Mouse (Mus musculus) A20 (cell line): ENCODE results near the gene Wiz.
A peak's percentile ranks its signal among the peaks of the same experiment; 100 is the strongest.

Source experiments
- DNase-seq: peaks from one replicate; pipeline ENCODE4 v3.0.0-alpha.2; 2011; ENCODE audit warnings: low read depth, low spot score

Wiz gene

GRCm38 (mm10) chr17:32349851-32350381 is 39.3 kb downstream of the Wiz start:
- no peak for DNase-seq

GRCm38 (mm10) chr17:32349037-32349732 is 40.1 kb downstream of the Wiz start:
- DNase-seq: peak; percentile 78

DNA sequence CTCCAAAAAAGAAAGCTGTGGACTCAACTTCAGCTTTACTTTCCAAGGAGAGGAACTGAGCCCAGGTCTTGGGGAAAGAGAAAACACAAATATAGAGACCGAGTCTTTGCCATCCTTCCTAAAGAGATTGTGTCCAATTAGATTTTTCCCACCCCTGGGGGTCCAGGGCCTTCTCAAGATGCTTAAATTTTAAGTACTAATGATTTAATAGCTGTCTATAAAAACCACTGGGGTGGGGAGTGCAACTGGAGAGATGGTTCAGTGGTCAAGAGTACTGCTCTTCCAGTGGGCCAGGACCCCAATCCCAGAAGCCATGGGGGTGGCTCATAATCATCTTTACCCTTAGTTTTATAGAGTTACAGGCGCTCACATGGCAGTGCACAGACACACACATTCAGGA is 40.8 kb downstream of the Wiz start:
- DNase-seq: no peak

DNA sequence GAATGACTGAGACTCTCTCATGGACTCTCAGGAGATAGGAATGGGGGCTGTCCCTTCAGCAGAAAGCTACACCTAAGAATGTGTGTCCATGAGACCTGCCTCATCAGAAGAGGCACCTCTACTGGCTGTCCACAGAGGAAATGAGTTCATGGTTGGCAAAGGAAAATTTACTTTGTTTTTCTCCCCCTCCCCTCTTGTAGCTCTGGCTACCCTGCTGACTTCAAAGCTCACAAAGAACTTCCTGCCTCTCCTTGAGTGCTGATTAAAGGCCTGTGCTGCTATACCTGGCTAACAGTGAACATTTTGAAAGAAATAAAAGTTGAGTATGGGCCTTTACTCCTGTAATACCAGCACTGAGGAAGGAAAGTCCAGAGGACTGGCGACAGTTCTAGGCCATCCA is 48.1 kb downstream of the Wiz start:
- DNase-seq: no peak

- DNase-seq: no peak
Observed at GRCm38 (mm10) chr17:32340110-32340509, 49.1 kb downstream of the Wiz start.

DNA sequence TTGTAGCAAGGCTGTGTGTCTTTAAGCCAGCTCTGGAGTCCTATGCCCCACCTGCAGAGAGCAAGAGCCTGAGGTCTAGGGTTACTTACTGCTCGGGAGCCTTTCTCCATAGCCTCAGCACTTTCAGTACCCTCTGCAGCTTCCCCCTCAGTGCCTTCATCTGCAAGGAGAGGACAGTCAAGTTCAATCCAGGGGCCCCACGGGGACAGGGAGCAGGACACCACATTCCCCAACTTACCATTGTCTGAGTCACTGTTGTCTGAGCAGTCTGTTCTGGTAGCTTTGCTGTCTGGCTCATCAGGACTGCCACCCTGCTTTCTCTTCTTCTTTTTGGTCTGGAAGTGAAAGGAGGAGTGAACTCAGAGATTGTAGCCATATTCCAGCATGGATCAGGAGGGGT is 53.4 kb downstream of the Wiz start:
- no peak for DNase-seq

- no peak for DNase-seq
Observed at GRCm38 (mm10) chr17:32334921-32335320, 54.3 kb downstream of the Wiz start.

- no peak for DNase-seq
Observed at GRCm38 (mm10) chr17:32333675-32334303, 55.5 kb downstream of the Wiz start.

DNA sequence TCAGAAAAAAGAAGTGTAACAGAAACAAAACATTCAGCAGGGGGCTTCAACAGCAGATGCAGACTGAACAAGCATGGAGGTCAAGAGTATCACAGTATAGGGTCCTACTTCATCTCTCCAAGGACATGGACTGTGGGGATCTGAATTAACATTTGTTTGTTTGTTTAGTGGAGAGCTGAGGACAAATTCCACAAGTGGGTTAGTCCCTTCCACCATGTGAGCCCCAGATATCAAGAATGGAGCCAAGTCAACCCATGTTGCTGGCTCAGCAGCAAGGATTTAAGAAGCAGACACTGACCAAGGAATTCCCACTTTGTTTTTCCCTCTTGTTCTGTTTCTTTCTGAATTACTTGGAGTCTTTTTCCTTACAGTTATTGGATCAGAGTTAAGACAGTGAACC is 61.7 kb downstream of the Wiz start:
- DNase-seq: no peak

GRCm38 (mm10) chr17:32322809-32323208 is 66.4 kb downstream of the Wiz start:
- DNase-seq: no peak

DNA sequence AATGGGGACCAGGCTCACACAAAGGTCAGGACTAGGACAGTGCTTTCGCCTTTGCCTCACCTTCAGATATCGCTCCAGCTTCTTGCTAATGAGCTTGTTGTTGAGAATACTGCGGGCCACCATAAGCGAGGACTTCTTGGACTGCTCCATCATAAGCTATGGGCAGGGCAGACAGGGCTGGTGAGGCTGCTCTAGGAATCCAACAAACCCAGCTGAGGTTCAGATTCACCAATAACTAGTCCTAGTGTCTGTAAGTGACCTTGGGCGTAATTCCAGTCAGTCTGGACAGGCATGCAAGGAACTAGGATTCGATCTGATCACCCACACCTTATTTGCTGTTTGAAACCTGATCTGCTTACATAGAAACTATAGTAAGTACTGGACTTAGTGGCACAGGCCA is 67.4 kb downstream of the Wiz start:
- no peak for DNase-seq

DNA sequence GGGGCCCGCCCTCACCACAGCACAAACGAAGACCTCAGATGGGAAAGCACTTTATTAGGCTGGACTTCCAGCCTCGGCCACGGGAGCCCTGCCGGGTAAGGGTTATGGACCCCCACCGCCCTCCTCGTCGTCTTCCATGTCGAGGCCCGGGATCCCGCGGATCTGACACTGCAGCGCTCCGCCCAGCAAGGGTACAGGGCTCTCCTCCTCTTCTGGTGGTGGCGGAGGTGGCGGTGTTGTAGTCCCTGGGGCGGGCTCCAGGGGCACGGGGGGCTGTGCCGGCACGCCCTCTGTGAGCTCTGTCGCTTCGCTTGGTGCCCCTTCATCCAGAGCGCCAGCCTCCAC is 67.9 kb downstream of the Wiz start:
- no peak for DNase-seq

DNA sequence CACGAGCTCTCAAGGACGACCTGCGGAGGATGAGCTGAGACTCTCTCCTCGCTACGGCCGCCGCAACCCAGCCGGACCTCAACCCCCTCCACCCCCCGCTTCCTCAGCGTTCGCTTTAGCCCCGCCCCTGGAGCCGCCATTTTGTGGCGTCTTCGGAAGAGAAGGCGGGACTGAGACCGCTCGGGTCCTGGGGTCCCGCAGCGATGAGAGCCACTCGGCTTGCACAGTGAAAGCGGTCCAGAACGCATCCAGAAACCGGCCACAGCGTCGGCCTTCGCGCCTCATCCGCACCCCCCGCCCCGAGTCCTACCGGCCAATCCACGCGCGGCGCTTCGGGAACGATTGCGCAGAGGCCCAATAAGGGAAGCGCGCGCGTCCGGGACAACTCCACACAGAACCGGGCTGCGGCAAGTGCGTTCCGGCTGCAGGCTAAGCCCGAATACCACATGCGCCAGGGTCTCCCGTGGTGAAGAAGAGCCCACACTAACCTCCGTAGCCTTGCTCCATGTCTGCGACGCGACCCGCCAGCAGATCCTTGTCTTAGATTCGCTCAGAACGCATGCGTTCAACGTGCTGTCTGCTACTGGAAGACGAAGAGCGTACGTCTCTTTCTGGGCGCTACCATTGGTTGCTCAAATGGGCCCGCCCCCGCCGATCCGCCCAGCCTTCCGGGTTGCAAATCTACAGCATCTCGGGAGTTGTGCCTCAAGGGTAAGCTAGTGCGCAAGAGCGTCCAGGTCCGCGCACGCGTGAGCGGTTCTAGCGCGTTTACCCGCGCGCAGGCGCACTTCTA is 68.4 kb downstream of the Wiz start, which contains the start of gene Akap8:
Gene Akap8, minus strand, starts transcription at position 642 of the 793 bp plus-strand sequence.
- peak; percentile 99 for DNase-seq

DNA sequence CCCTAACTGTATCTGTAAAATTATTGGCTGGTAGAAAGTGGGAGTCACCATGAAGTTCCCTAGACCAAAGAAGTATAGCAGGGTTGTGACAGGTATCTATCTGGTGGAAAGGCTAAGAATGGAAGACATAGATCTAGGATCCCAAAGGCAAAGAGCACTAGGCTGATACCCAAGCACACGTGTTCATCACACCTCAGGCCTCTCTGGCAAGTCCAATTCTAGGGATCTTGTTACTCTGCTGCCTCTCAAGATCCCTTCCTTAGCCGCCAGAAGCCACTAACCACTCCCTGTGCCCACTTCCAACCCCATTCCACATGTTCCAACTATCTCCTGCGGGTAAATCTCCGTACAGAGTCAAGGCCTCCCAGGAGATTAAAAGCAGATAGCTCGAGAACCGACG is 69.3 kb downstream of the Wiz start:
- DNase-seq: peak; percentile 32

- no peak for DNase-seq
Observed at GRCm38 (mm10) chr17:32317708-32318107, 71.5 kb downstream of the Wiz start.

DNA sequence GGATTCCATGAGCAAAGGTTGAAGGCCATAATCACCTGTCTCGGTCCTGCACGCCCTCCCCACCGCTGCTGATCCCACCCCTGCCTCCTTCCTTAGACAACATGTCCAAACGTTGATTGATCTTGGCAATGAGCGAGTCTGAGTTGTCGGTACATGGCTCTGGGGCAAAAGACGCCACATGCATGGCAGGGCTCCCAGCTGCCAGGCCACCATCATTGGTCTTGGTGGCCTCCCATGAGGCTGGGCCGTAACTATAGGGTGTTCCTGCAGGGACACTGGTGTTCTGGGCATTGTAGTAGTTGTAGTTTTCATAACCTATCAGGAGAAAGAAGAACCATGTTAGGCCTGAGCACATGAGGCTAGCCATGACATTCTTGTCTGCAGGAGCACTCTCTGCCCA is 72.2 kb downstream of the Wiz start:
- DNase-seq: no peak

DNA sequence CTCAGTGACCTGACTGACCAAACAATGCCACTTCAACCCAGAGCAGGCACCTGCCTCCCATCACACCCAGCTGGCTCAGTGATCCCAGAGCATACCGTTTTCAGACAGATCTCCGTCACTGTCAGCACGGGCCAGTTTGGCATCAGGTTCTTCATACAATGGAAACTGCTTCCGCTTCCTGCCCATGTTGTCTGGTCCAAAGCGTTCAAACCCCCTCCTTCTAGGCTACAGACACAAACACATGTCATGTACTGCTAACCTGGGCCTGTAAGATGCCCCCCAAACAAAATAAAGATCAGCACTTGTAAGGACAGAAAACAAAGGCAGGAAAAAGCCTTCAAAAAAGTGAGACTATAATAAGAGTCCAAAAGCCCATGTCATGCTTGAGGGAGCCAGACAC is 73.7 kb downstream of the Wiz start:
- no peak for DNase-seq

DNA sequence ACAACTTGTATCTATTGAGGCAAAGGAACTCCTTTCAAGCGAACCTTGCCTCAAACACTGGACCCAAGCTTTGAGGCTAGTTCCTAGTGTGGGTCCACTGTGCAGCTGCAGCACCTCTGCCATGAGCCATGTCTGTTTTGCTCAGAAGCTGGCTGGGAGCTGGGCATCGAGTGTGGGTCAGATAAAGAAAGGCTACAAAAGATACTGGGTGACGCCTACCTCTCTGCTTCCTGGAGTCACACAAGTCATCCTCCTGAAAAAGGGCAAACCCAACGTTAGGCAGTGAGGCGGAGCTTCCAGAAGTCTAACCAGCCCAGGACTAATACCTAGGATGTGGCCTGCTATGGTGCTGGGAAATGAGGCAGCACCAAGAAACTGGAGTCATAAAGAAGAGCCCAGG is 75.3 kb downstream of the Wiz start:
- DNase-seq: no peak

DNA sequence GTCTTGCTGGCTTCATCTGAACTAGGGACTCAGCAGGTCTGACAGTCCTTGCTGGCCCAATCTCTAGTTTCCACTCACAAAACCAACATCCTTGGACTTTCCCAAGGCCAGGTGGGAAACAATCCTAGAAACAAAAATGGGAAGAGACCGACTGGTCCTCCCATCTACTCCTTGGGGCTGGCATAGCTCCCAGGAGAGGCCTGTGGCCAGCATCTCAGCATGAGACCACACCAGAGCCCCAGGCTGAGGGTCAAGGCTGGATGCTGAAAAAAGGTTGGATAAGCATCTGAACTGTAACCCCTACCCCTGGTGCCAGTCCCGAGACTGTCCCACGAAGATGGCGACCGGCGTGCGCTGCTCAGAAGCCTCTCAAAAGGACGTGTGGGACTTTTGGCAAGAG is 76.4 kb downstream of the Wiz start:
- no peak for DNase-seq

DNA sequence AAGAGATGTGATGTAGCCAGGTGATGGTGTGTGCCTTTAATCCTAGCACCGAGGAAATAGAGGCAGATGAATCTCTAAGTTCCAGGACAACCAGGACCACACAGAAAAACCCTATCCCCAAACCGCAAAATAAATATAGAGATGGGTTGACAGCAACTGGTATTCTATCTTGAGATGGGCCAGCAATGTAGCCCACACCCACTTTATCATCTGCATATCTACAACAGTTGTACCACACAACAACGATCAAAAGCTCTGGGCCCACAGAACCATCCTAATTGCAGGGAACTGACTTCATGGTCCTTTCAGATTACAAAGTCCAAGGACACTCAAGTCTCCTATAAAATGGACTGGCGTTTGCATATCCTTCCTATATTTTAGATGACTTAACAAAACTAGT is 81.3 kb downstream of the Wiz start:
- DNase-seq: no peak
